Mouse (Mus musculus) brown adipose tissue, adult 24 weeks (tissue): ENCODE results near the gene Shank2. TPM values are rescaled to one million over a fixed set of nuclear protein-coding genes. Genes with fewer than 3 reads are reported as not detected.

Source experiments
- H3K27ac ChIP-seq: fragments of 200-500 bp; replicated peaks from 2 replicates; pipeline ENCODE4 v1.5.1; 2012; ENCODE audit warnings: low read depth, mild to moderate bottlenecking, low read length
- H3K4me1 ChIP-seq: fragments of 200-500 bp; 2 replicates; pipeline ENCODE4 v1.6.1; 2012; ENCODE audit warnings: low read length, mixed read lengths; ENCODE audit not compliant: control insufficient read depth, insufficient read depth, insufficient read length
- H3K4me3 ChIP-seq: fragments of 200-500 bp; 2 replicates; pipeline ENCODE4 v1.5.1; 2012; ENCODE audit warnings: low read depth, mild to moderate bottlenecking, low read length, moderate library complexity; ENCODE audit not compliant: insufficient read depth
- polyA plus RNA-seq: library from polyadenylated mRNA; stranded (reverse); fragments of >200 nt; gene quantifications from 2 replicates; pipeline ENCODE4 v1.2.4, GENCODE M21; 2012; ENCODE audit not compliant: missing spikeins, insufficient read depth, insufficient read length

The Shank2 gene
- polyA plus RNA-seq, 1 experiment, result not detected

- Histone ChIP-seq H3K4me1 (peaks cover 2% of the 10 kb centered on the region; the same call in 1 of the 2 replicates), H3K27ac (no peak overlapping the region), H3K4me3 (no peak overlapping the region)
Measured at GRCm38 (mm10) chr7:144415795-144416194, 414.1 kb downstream of the Shank2 start.

GRCm38 (mm10) chr7:144417234-144417633, 415.5 kb downstream of the Shank2 start:
- no peak overlapping the region for H3K27ac ChIP-seq
- no peak overlapping the region for H3K4me3 ChIP-seq
- peaks cover 2% of the 10 kb centered on the region; the same call in 1 of the 2 replicates for H3K4me1 ChIP-seq

GRCm38 (mm10) chr7:144417644-144418343, 416.1 kb downstream of the Shank2 start:
- Histone ChIP-seq H3K4me1 (peaks cover 2% of the 10 kb centered on the region; the same call in 1 of the 2 replicates), H3K27ac (no peak overlapping the region), H3K4me3 (no peak overlapping the region)

GRCm38 (mm10) chr7:144420552-144420951, 418.8 kb downstream of the Shank2 start:
- Histone ChIP-seq H3K27ac (no peak overlapping the region), H3K4me3 (no peak overlapping the region), H3K4me1 (peaks cover 2% of the 10 kb centered on the region; the same call in 1 of the 2 replicates)

GRCm38 (mm10) chr7:144421478-144421877, 419.8 kb downstream of the Shank2 start:
- H3K27ac ChIP-seq, result no peak overlapping the region
- H3K4me3 ChIP-seq, result no peak overlapping the region
- H3K4me1 ChIP-seq, result peaks cover 2% of the 10 kb centered on the region; the same call in 1 of the 2 replicates

- Histone ChIP-seq H3K27ac (no peak overlapping the region), H3K4me1 (no peaks in the 10 kb centered on the region), H3K4me3 (no peak overlapping the region)
Measured at GRCm38 (mm10) chr7:144425953-144426352, 424.2 kb downstream of the Shank2 start.

- H3K27ac ChIP-seq, result no peak overlapping the region
- no peak overlapping the region for H3K4me3 ChIP-seq
- H3K4me1 ChIP-seq, result no peaks in the 10 kb centered on the region
Measured at GRCm38 (mm10) chr7:144426594-144426993, 424.9 kb downstream of the Shank2 start.

GRCm38 (mm10) chr7:144427460-144427859, 425.7 kb downstream of the Shank2 start:
- Histone ChIP-seq H3K27ac (no peak overlapping the region), H3K4me1 (no peaks in the 10 kb centered on the region), H3K4me3 (no peak overlapping the region)

GRCm38 (mm10) chr7:144432920-144433319, 431.2 kb downstream of the Shank2 start:
- no peak overlapping the region for H3K27ac ChIP-seq
- H3K4me1 ChIP-seq, result no peaks in the 10 kb centered on the region
- no peak overlapping the region for H3K4me3 ChIP-seq

- no peak overlapping the region for H3K27ac ChIP-seq
- no peaks in the 10 kb centered on the region for H3K4me1 ChIP-seq
- H3K4me3 ChIP-seq, result no peak overlapping the region
Measured at GRCm38 (mm10) chr7:144438811-144439210, 437.1 kb downstream of the Shank2 start.

- no peaks in the 10 kb centered on the region for H3K4me1 ChIP-seq
- H3K27ac ChIP-seq, result no peak overlapping the region
- H3K4me3 ChIP-seq, result no peak overlapping the region
Measured at GRCm38 (mm10) chr7:144441466-144441865, 439.7 kb downstream of the Shank2 start.

GRCm38 (mm10) chr7:144441976-144442375, 440.2 kb downstream of the Shank2 start:
- Histone ChIP-seq H3K4me3 (no peak overlapping the region), H3K4me1 (no peaks in the 10 kb centered on the region), H3K27ac (no peak overlapping the region)

GRCm38 (mm10) chr7:144444788-144445187, 443.1 kb downstream of the Shank2 start:
- Histone ChIP-seq H3K4me3 (no peak overlapping the region), H3K27ac (no peak overlapping the region), H3K4me1 (no peaks in the 10 kb centered on the region)

GRCm38 (mm10) chr7:144447146-144447545, 445.4 kb downstream of the Shank2 start:
- Histone ChIP-seq H3K27ac (no peak overlapping the region), H3K4me1 (no peaks in the 10 kb centered on the region), H3K4me3 (no peak overlapping the region)

GRCm38 (mm10) chr7:144448186-144448585, 446.5 kb downstream of the Shank2 start:
- H3K4me1 ChIP-seq, result no peaks in the 10 kb centered on the region
- H3K4me3 ChIP-seq, result no peak overlapping the region
- H3K27ac ChIP-seq, result no peak overlapping the region
